ENCODE assay signal across 8 mouse cellular contexts in genomic region chr6:127079867-127080731, GRCm38 (mm10). TPM values are rescaled to one million over a fixed set of nuclear protein-coding genes. Genes with fewer than 3 reads are reported as not detected.
A peak's percentile ranks its signal among the peaks of the same experiment; 100 is the strongest.
DNase-seq lines count a peak whose midpoint lies in the region; ATAC-seq and TF ChIP-seq lines count a peak whose summit lies in the region.

No protein-coding gene starts in this region.

- H3K4me2 ChIP-seq in forebrain, embryonic 12.5 days, result peak overlapping the region; percentile 91
- peak overlapping the region; percentile 97 for H3K4me2 ChIP-seq in hindbrain, embryonic 12.5 days (replicated peaks)
- H3K4me2 ChIP-seq in lung, postnatal 0 days (replicated peaks; ENCODE audit: low read depth, low read length), result peak overlapping the region; percentile 69

- H3K27ac ChIP-seq in forebrain, embryonic 12.5 days, result no peak overlapping the region
- peak overlapping the region; percentile 68 for H3K27ac ChIP-seq in hindbrain, embryonic 12.5 days
- no peak overlapping the region for H3K27ac ChIP-seq in lung, postnatal 0 days (ENCODE audit: low read length)

- no peaks in the 10 kb centered on the region for H3K36me3 ChIP-seq in forebrain, embryonic 12.5 days (replicated peaks)
- H3K36me3 ChIP-seq in hindbrain, embryonic 12.5 days, result no peaks in the 10 kb centered on the region
- no peaks in the 10 kb centered on the region for H3K36me3 ChIP-seq in lung, postnatal 0 days (ENCODE audit: insufficient read depth, low read length)

- peaks cover 35% of the 10 kb centered on the region for H3K27me3 ChIP-seq in forebrain, embryonic 12.5 days
- H3K27me3 ChIP-seq in hindbrain, embryonic 12.5 days, result peaks cover 21% of the 10 kb centered on the region
- peaks cover 19% of the 10 kb centered on the region for H3K27me3 ChIP-seq in lung, postnatal 0 days (replicated peaks; ENCODE audit: insufficient read depth, low read length)

- 1% methylated on average over 59 of the region's 59 CpGs for WGBS in forebrain, embryonic 12.5 days
- WGBS in hindbrain, embryonic 12.5 days, result 1% methylated on average over 58 of the region's 59 CpGs
- WGBS in lung, postnatal 0 days, result 3% methylated on average over 45 of the region's 59 CpGs

- peak; percentile 63 for TF ChIP-seq CTCF in lung, postnatal 0 days (IDR thresholded peaks at IDR 0.05)

- H3K4me3 ChIP-seq in forebrain, embryonic 12.5 days (replicated peaks), result peak overlapping the region; percentile 57
- H3K4me3 ChIP-seq in hindbrain, embryonic 12.5 days, result peak overlapping the region; percentile 61
- H3K4me3 ChIP-seq in lung, postnatal 0 days (ENCODE audit: low read depth, low read length), result peak overlapping the region; percentile 33

- peaks cover 9% of the 10 kb centered on the region; the same call in 1 of the 2 replicates for H3K4me1 ChIP-seq in forebrain, embryonic 12.5 days
- H3K4me1 ChIP-seq in hindbrain, embryonic 12.5 days, result peaks cover 7% of the 10 kb centered on the region; the same call in 1 of the 2 replicates
- H3K4me1 ChIP-seq in lung, postnatal 0 days (ENCODE audit: insufficient read depth, low read depth, low read length), result no peaks in the 10 kb centered on the region

- ATAC-seq in forebrain, embryonic 12.5 days (ENCODE audit: low FRiP score), result peak; percentile 87
- peak; percentile 92 for ATAC-seq in hindbrain, embryonic 12.5 days (ENCODE audit: low FRiP score)
- ATAC-seq in lung, postnatal 0 days, result peak; percentile 71

- peak; percentile 43 for DNase-seq in T-cell, adult 2 months (ENCODE audit: low spot score)
- DNase-seq in c-Kit-positive CD71-negative TER-119-negative erythroid progenitor cells, embryonic 14.5 days (ENCODE audit: low read depth), result peak; percentile 26
- DNase-seq in layer of hippocampus, postnatal 36 days, result peak; percentile 58 to 66
- DNase-seq in lung, postnatal 0 days (ENCODE audit: low spot score), result peak; percentile 70
- DNase-seq in ovary, postnatal 36 days (ENCODE audit: low spot score), result peak; percentile 61
- DNase-seq in spleen, adult 12 weeks (ENCODE audit: low spot score), result no peak

- H3K9ac ChIP-seq in forebrain, embryonic 12.5 days, result peak overlapping the region; percentile 72
- peak overlapping the region; percentile 78 for H3K9ac ChIP-seq in hindbrain, embryonic 12.5 days
- H3K9ac ChIP-seq in lung, postnatal 0 days (replicated peaks; ENCODE audit: low read depth), result no peak overlapping the region

- H3K9me3 ChIP-seq in forebrain, embryonic 12.5 days, result no peaks in the 10 kb centered on the region
- 0 out of 2 replicates have a peak, but pooled peaks cover 4% of the 10 kb centered on the region for H3K9me3 ChIP-seq in hindbrain, embryonic 12.5 days (replicated peaks)
- no peaks in the 10 kb centered on the region for H3K9me3 ChIP-seq in lung, postnatal 0 days (ENCODE audit: low read length)

- TF ChIP-seq EP300 in lung, postnatal 0 days (IDR thresholded peaks at IDR 0.05), result no peak

RNA-seq across cellular contexts. Expression of gene Fgf23, which starts 7.4 kb away (rescaled TPM):
- polyA plus RNA-seq in forebrain, embryonic 12.5 days (2016; fragmentation: Nextera tagmentation; extraction: Ambion mirVana), result 0.14 TPM in 1 of 2 replicates, not detected in the other
- not detected in 2 replicates for polyA plus RNA-seq in hindbrain, embryonic 12.5 days (2016; fragmentation: Nextera tagmentation; extraction: Ambion mirVana)
- under 1 TPM; 0.25 to 0.48 TPM for total RNA-seq in layer of hippocampus, postnatal 36 days (2021)
- polyA plus RNA-seq in lung, postnatal 0 days (2015; fragmentation: Nextera tagmentation; extraction: Ambion mirVana), result not detected in 2 replicates

RNA-seq across cellular contexts. Expression of gene Tigar, which starts 29.3 kb away (rescaled TPM):
- polyA plus RNA-seq in forebrain, embryonic 12.5 days (2016; fragmentation: Nextera tagmentation; extraction: Ambion mirVana), result 8.8 and 9.9 TPM in 2 replicates
- 8.3 and 9.5 TPM in 2 replicates for polyA plus RNA-seq in hindbrain, embryonic 12.5 days (2016; fragmentation: Nextera tagmentation; extraction: Ambion mirVana)
- total RNA-seq in layer of hippocampus, postnatal 36 days (2021), result 10 to 100 TPM; 27.6 to 31.7 TPM
- 1.9 and 2.1 TPM in 2 replicates for polyA plus RNA-seq in lung, postnatal 0 days (2015; fragmentation: Nextera tagmentation; extraction: Ambion mirVana)
